Mouse (Mus musculus): ENCODE results near the gene Cd300c2. TPM values are rescaled to one million over a fixed set of nuclear protein-coding genes. Genes with fewer than 3 reads are reported as not detected.

The Cd300c2 gene
- polyA plus RNA-seq (2012; rRNA removed) = 4.0 and 5.3 TPM in 2 replicates

GRCm38 (mm10) chr11:115001474-115002040, at the start of gene Cd300c2:
Gene Cd300c2, minus strand, starts transcription at chr11:115001880.

GRCm38 (mm10) chr11:115048259-115048658, 46.6 kb upstream of the Cd300c2 start, which contains the start of gene Cd300ld3:
Gene Cd300ld3, minus strand, starts transcription at chr11:115048409.

GRCm38 (mm10) chr11:115037669-115038068, 36.0 kb upstream of the Cd300c2 start, which contains the start of gene Cd300ld5:
Gene Cd300ld5, minus strand, starts transcription at chr11:115037769.

GRCm38 (mm10) chr11:115026912-115027311, 25.2 kb upstream of the Cd300c2 start, which contains the start of gene Cd300ld4:
Gene Cd300ld4, minus strand, starts transcription at chr11:115027012.

GRCm38 (mm10) chr11:115016093-115016492, 14.4 kb upstream of the Cd300c2 start, which contains the start of gene Cd300ld2:
Gene Cd300ld2, minus strand, starts transcription at chr11:115016193.

GRCm38 (mm10) chr11:114989793-114990192, 11.9 kb downstream of the Cd300c2 start, which contains the start of gene Cd300ld:
Gene Cd300ld, minus strand, starts transcription at chr11:114989922.

GRCm38 (mm10) chr11:114968752-114969207, 32.9 kb downstream of the Cd300c2 start, which contains the start of gene Cd300c:
Gene Cd300c, minus strand, starts transcription at chr11:114969157.

Other genes with a start within 250 kb of the Cd300c2 start
- 21.2 and 26.4 TPM in 2 replicates for gene Kif19a, start 236.5 kb downstream of the Cd300c2 start, polyA plus RNA-seq (2012; rRNA removed)
- 10.0 and 13.6 TPM in 2 replicates for gene Btbd17, start 205.9 kb downstream of the Cd300c2 start, polyA plus RNA-seq (2012; rRNA removed)
- gene Gpr142, start 203.0 kb downstream of the Cd300c2 start, polyA plus RNA-seq (2012; rRNA removed) = 1.4 and 1.6 TPM in 2 replicates
- gene Gprc5c, start 150.7 kb downstream of the Cd300c2 start, polyA plus RNA-seq (2012; rRNA removed) = 51.7 and 58.2 TPM in 2 replicates
- 1.4 and 1.5 TPM in 2 replicates for gene Cd300a, start 111.8 kb downstream of the Cd300c2 start, polyA plus RNA-seq (2012; rRNA removed)
- gene Cd300lb, start 67.5 kb downstream of the Cd300c2 start, polyA plus RNA-seq (2012; rRNA removed) = 1.1 and 1.4 TPM in 2 replicates
- gene Cd300c, start 32.7 kb downstream of the Cd300c2 start, polyA plus RNA-seq (2012; rRNA removed) = 0.36 TPM in 1 of 2 replicates, not detected in the other
- gene Cd300ld, start 12.0 kb downstream of the Cd300c2 start, polyA plus RNA-seq (2012; rRNA removed) = 1.3 and 1.7 TPM in 2 replicates
- gene Cd300ld2, start 14.3 kb upstream of the Cd300c2 start, polyA plus RNA-seq (2012; rRNA removed) = 0.28 TPM in 1 of 2 replicates, not detected in the other
- 1.4 and 1.7 TPM in 2 replicates for gene Cd300ld4, start 25.1 kb upstream of the Cd300c2 start, polyA plus RNA-seq (2012; rRNA removed)
- gene Cd300ld5, start 35.9 kb upstream of the Cd300c2 start, polyA plus RNA-seq (2012; rRNA removed) = 0.68 and 1.7 TPM in 2 replicates
- 12.6 and 13.7 TPM in 2 replicates for gene Cd300ld3, start 46.5 kb upstream of the Cd300c2 start, polyA plus RNA-seq (2012; rRNA removed)
- 0.25 and 0.31 TPM in 2 replicates for gene Cd300e, start 60.3 kb upstream of the Cd300c2 start, polyA plus RNA-seq (2012; rRNA removed)
- gene Rab37, start 89.6 kb upstream of the Cd300c2 start, polyA plus RNA-seq (2012; rRNA removed) = 2.0 and 2.7 TPM in 2 replicates
- gene Cd300lf, start 132.1 kb upstream of the Cd300c2 start, polyA plus RNA-seq (2012; rRNA removed) = 1.3 and 1.5 TPM in 2 replicates
- gene Slc9a3r1, start 161.5 kb upstream of the Cd300c2 start, polyA plus RNA-seq (2012; rRNA removed) = 62.3 and 69.3 TPM in 2 replicates
- gene Tmem104, start 185.6 kb upstream of the Cd300c2 start, polyA plus RNA-seq (2012; rRNA removed) = 25.3 and 25.6 TPM in 2 replicates
- gene Nat9, start 186.0 kb upstream of the Cd300c2 start, polyA plus RNA-seq (2012; rRNA removed) = 40.2 and 52.1 TPM in 2 replicates

Data from ovary, adult 2 months (tissue).